Mouse (Mus musculus) heart, adult 2 months (tissue): ENCODE measurements at regions not wholly inside any gene's neighbourhood (a gene's known extent, or its start where the extent isn't known, plus 50 kb on each side); places are given as distances from the start of the nearest gene placed in this dataset.

ENCODE experiments used
- CTCF ChIP-seq: fragments of 200-600 bp; IDR thresholded peaks from 2 replicates; pipeline ENCODE4 v1.8.1; 2022; ENCODE audit warnings: antibody characterized with exemption, mild to moderate bottlenecking, moderate library complexity
- POLR2A ChIP-seq: fragments of 200-500 bp; IDR thresholded peaks from 2 replicates; pipeline ENCODE4 v1.6.1; 2011; ENCODE audit warnings: mild to moderate bottlenecking, low read depth, low read length, control low read depth; ENCODE audit not compliant: insufficient read depth

- peak; percentile 54 for TF ChIP-seq CTCF
- TF ChIP-seq POLR2A, result no peak
These were observed 80.6 kb upstream of the Gpc3 start for GRCm38 (mm10) chrX:52694392-52694791.
